Mouse (Mus musculus) T-helper 2 cell (primary cell): ENCODE measurements around the gene Slc9a3r1.

Experiments used
- in situ Hi-C: fragments of 300-600 bp; cut with MboI, MseI; formaldehyde crosslinking; loops from one replicate; pipeline ENCODE4 v1.15.1; 2025; ENCODE audit warnings: high pct_unique_total_duplicates

The Slc9a3r1 gene

DNA sequence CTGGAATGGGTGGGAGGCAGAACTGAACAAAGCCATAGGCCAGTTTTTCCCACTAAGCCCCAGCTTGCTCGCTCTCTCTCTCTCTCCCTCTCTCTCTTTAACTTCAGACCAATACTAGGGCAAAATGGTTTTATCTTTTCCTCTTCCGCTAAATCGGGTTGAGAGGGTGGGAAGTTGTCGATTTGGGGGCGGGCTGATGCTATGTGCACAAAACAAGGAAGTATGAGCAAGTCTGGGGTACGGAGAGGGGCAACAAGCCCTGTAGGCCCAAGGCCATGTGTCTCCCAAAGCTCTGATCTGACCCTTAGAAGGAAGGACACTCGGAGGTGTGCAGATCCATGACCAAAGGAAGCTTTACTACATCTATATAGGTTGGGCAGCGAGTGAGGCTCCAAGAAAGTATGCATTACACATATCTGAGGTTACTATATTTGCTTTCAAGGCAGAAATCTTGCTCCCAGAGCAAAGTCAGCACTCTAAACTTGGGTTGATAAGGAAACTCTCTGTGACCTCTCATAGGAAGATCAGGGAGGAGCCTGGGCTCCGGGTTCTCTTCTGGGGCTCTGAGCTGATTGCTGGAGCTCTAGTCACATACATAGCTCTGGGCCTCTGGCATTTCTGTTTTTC lies 1.4 kb upstream of the Slc9a3r1 start:
- in situ Hi-C loops: loop anchor here (10.0 kb wide), 1 partner anchor 113 kb away; the partner anchor contains the start of gene Fdxr

GRCm38 (mm10) chr11:115162205-115162601 lies 938 bp upstream of the Slc9a3r1 start:
- in situ Hi-C loops: loop anchor here (10.0 kb wide), 1 partner anchor 113 kb away; the partner anchor contains the start of gene Fdxr

DNA sequence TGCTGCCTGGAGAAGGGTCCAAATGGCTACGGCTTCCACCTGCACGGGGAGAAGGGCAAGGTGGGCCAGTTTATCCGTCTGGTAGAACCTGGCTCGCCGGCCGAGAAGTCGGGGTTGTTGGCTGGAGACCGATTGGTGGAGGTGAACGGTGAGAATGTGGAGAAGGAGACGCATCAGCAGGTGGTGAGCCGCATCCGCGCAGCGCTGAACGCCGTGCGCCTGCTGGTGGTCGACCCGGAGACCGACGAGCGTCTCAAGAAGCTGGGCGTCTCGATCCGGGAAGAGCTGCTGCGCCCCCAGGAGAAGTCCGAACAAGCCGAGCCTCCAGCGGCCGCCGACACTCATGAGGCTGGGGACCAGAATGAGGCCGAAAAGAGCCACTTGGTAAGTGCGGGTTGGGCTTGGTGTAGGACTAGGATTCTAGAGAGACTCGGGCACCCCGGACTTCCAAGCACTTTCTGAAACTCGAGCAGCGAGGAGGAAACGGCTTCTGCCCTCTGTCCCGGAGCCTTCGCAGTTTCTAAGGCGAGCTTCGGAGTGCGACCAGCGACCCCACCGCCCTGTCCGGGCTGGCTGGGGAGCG lies 518 bp downstream of the Slc9a3r1 start:
- in situ Hi-C loops: loop anchor here (10.0 kb wide), 1 partner anchor 111 kb away; the partner anchor contains the start of gene Fdxr

- in situ Hi-C loops: loop anchor here (10.0 kb wide), 1 partner anchor 110 kb away; the partner anchor contains the start of gene Fdxr
Observed at GRCm38 (mm10) chr11:115164341-115164975, 1.3 kb downstream of the Slc9a3r1 start.

GRCm38 (mm10) chr11:115164976-115165374 lies 1.8 kb downstream of the Slc9a3r1 start:
- in situ Hi-C loops: loop anchor here (10.0 kb wide), 1 partner anchor 110 kb away; the partner anchor contains the start of gene Fdxr

DNA sequence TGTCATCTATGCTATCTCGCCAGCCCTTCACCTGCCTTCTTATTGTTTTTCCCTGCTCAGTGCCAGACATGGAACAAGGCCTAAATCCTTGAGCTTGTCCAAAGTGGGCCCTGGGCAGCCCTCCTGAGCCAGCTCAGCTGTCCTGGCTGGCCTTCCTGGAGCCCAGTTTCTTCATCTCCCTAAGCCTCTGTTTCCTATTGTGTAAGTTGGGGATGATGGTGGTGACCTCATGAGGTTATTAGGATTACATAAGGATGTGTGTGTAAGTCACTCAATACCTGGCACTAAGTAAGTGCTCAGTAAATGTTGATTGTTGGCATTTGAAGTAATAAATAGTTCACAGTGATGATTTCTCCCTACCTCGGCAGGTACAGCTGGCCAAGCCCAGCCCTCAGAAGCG lies 3.6 kb downstream of the Slc9a3r1 start:
- in situ Hi-C loops: loop anchor here (10.0 kb wide), 1 partner anchor 108 kb away; the partner anchor contains the start of gene Fdxr

DNA sequence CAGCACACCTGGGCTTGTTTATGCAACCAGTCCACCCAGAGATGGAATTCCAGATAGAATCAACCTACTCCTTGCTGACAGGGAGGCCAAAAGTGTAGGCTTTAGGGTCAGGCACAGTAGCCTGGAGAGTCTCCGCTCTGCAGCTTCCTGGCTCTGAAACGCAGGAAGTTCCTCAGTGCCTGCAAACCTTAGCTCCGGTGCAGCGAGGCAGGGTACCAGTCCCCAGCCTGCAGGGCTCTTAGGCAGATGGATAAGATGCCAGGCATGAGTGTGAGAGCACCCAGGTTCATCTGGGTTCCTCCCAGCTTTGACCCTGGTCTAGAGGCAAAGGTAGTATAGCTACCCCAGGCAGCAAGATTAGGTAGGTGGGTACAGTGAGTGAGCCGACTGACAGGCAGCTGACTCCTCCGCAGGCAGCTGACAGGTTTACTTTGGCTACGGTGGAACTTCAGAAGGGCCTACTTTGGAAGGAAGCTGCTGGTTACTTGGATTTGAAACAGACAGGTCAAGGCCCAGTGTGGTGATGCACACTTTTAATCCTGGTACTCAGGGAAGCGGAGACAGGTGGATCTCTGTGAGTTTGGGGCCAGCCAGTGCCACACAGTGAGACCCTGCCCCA lies 4.6 kb downstream of the Slc9a3r1 start:
- in situ Hi-C loops: loop anchor here (10.0 kb wide), 1 partner anchor 107 kb away; the partner anchor contains the start of gene Fdxr

DNA sequence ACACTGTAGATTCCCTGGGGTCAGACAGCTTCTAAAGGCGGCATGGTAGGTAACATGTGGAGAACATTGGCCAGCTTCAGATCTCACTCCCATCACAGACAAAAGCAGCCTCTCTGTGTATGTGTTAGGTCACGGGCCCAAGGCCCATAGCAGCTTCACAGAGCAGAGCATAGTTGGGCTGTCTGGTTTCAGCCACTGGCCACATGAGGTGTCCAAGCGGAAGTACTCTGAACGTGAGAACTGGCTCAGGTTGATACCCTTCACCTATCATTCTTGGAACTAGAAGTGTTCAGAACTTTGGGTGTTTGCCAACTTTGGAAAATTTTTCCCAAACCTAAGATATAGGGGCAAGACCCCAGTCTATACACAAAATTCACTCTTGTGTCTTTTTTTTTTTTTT lies 6.3 kb downstream of the Slc9a3r1 start:
- in situ Hi-C loops: loop anchor here (10.0 kb wide), 1 partner anchor 105 kb away; the partner anchor contains the start of gene Fdxr

GRCm38 (mm10) chr11:115171125-115171524 lies 8.0 kb downstream of the Slc9a3r1 start:
- in situ Hi-C loops: no loop called here

DNA sequence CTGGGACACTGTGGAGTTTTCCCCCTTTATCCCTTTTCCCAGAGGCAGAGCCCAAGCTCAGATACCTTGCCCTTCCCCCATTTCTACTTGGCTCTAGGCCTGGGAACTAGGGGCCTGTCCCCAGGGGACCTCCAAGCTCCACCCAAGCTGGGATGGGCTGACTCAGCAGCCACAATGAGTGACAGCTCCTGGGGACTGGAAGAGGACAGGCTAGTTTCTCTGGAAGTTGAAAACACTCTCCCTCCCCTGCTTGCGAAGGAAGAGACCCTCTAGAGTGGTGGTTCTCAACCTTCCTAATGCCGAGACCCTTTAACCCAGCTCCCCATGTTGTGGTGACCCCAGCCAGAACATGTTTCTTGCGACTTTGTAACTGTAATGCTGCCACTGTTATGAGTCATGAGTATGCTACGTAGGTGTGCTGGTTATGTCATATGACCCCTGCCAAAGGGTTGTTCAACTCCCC lies 9.7 kb downstream of the Slc9a3r1 start:
- in situ Hi-C loops: no loop called here

GRCm38 (mm10) chr11:115173549-115174339 lies 10.6 kb downstream of the Slc9a3r1 start:
- in situ Hi-C loops: no loop called here

DNA sequence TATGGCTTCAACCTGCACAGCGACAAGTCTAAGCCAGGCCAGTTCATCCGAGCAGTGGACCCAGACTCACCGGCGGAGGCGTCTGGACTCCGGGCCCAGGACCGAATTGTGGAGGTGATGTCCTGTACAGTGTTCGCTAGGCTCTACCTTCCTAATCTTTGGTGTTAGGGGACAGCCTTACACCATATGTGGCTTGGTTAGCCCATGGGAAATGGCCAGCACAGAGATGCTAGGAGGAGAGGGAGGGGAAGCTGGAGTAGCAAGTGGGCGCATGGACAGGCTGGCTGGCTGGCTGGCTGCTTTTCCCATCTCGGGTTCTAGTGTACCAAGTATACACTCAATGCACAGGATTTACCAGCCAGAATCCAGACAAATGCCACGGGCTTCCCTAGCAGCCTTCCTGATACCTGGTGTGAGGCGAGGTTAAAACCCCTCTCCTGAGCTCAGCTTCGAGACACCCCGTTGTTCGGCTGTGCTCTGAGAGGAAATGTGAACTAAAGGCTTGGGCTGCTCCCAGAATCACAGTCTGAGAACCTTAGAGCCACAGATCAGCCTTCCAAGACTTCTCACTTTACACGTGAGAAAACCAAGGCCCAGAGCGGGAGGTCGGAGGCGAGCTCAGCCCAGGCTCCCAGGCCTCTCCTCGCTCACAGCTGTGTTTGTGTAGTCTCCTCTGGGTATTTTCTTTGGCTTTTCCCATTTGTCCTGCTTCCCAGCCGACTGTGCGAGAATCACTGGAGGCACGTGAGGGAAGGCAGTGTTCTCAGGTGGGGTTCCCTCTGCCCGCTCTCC lies 13.5 kb downstream of the Slc9a3r1 start:
- in situ Hi-C loops: no loop called here

- in situ Hi-C loops: no loop called here
Observed at GRCm38 (mm10) chr11:115177559-115178195, 14.5 kb downstream of the Slc9a3r1 start.

- in situ Hi-C loops: no loop called here
Observed at GRCm38 (mm10) chr11:115178766-115179165, 15.6 kb downstream of the Slc9a3r1 start.

DNA sequence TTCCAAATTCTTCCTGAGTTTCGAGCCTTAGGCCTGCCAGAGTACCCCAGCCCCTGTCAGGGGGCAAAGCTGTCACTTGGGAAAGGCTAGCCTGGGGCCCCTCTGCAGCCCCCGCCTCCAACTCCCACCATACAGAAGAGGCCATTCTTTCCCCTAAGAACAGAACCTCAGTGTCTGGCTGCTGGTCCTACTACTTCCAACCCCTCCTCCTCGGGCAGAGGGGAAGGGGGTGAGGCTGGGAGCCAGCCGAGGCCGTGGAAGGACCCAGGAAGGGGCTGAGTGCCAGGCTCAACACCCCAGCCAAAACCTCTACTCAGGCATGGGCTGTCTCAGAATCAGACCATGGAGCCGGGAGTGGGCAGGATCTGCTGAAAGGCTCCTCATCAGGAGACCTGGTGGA lies 16.1 kb downstream of the Slc9a3r1 start:
- in situ Hi-C loops: no loop called here

GRCm38 (mm10) chr11:115179881-115180280 lies 16.7 kb downstream of the Slc9a3r1 start:
- in situ Hi-C loops: no loop called here

- in situ Hi-C loops: no loop called here
Observed at GRCm38 (mm10) chr11:115181913-115182638, 18.9 kb downstream of the Slc9a3r1 start.

DNA sequence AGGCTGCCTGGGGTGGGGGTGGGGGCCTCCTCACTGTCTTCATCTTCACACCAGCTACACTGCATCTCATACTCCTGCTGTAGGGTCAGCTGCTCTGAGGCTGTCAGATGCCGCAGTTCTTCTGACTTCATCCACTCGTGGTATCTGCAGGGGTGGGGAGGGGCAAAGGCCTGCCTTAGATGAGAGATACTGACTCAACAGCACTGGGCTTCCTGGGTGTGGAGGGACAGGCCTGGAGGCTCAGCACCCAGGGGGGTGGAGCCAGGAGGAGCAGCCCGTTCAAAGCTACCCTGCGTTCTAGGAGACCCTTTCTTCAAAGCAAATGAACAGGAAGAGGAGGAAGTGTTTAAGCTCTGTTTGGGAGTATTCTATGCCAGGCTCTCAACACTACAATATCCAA lies 21.8 kb downstream of the Slc9a3r1 start:
- in situ Hi-C loops: no loop called here

DNA sequence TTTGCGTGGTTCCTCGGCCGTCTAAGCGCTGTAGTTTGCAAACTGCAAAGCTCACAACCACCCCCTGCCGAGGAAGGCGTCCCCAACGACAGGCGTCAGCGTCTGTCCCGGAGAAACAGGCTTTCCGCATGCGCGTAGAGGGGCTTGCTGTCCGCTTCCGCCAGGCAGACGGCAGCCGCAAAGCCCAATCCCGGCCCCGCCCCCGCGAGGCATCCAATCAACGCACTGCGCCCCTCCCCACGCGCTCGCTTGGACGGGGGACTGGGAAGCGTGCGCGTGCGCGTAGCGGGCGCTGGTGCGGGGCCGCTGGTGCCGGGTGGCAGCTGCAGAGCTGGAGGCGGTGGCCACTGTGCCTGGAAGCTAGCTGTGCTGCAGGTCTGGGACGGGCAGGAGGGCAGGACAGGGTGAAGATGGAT lies 24.1 kb downstream of the Slc9a3r1 start, which contains the start of gene Tmem104:
TSS of gene Tmem104 (plus strand) at position 264 of the 416 bp plus-strand sequence.
- in situ Hi-C loops: no loop called here
